Mouse (Mus musculus) B cell, adult 67 days (primary cell): ENCODE measurements around the gene Etv4. TPM values are rescaled to one million over a fixed set of nuclear protein-coding genes. Genes with fewer than 3 reads are reported as not detected.

Source experiments
- total RNA-seq, 2 experiments: library from RNA; stranded (reverse); gene quantifications; 4 replicates each; pipeline ENCODE4 v1.2.4; 2023

Gene Etv4
- not detected for total RNA-seq

DNA sequence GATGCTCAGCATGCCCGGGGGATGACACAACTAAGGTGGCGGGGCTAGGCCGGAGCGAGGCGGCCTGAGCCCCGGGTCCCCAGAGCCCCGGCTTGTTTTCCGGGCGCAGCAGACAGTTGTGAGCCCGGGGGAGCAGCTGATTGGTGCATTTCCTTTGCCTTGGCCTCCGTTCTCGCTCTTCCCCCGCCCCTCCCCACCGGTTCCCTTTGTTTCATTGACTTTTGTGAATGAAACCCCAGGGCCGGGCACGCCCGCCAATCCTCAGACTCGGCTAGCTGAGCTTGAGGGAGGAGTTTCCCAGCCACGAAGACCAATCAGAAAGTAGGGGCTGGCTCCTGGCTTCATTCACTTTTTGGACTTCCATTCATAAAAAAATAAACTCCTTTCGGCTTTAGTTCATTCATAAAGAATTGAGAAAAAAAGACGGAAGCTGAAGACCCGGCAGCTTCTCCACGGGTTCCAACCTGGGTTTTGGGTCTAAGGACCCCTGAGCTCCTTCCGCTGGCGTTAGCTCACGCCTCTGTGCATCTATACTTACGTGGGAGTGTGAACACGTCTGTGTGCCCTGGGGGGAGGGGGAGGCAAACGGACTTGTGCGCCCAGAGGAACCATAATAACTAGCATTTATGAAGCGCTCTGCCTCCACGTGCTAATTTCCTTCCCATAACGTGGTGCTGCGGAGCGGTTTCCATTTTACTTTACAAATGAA, at the start of gene Etv4:
Etv4 (minus strand) TSS at position 229 of the 709 bp plus-strand sequence.

DNA sequence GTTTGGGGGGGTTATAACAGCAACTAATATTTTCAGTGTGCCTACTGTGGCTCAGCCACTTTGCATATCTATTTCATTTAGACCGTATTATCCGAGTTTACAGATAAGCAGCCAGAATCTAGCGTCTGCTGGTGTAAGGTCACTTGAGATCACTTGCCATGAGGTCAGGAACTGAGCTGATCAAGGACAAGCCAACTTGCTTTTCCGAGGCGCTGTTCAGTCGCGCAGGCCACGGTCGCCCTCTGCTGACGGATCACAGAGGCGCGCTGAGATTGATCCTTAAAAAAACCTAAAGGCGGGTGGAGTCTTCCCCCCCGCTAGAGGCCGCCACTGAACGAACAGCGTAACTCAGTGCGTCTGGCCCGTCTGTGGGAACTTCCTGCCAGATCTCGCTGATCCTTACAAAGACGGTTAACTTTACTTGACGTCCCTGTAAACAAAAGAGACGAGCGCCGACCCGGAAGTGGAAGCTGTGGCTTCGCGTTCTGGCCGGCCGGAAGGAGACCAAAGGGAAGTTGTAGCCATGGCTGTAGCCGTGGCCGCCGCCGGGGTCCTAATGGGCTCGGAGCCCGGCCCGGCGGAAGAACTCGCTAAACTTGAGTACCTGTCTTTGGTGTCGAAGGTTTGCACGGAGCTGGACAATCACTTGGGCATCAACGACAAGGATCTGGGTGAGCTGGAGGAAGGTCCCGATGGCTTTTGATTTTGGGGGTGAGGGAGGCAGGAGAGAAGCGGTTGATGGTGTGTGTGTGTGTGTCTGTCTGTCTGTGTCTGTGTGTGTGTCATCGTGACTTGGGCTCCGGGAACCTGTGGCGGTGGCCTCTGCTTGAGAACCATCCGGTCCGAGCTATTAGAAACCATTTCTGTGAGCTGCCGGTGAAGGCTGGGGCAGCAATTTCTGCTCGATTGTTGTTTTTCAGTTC, 52.4 kb downstream of the Etv4 start, which contains the start of gene Dhx8:
Dhx8 (plus strand) TSS at position 402 of the 923 bp plus-strand sequence.

Other genes starting within 250 kb of the Etv4 start
- 1 to 10 TPM; 8.8 to 9.8 TPM for gene Brca1, start 233.4 kb downstream of the Etv4 start, total RNA-seq
- gene Nbr1, start 233.2 kb downstream of the Etv4 start, total RNA-seq, result 100 to 1,000 TPM; 128 to 161 TPM
- gene Tmem106a, start 203.1 kb downstream of the Etv4 start, total RNA-seq, result 10 to 100 TPM in 1 of 2 experiments, 1 to 10 TPM in 1; 9.5 to 13.6 TPM
- not detected for gene Gm11634, start 186.1 kb downstream of the Etv4 start, total RNA-seq
- 10 to 100 TPM; 57.8 to 65.9 TPM for gene Rdm1, start 158.2 kb downstream of the Etv4 start, total RNA-seq
- gene Arl4d, start 119.8 kb downstream of the Etv4 start, total RNA-seq, result 1 to 10 TPM; 2.2 to 4.6 TPM
- 10 to 100 TPM; 79.1 to 84.1 TPM for gene Dhx8, start 52.5 kb downstream of the Etv4 start, total RNA-seq
- under 1 TPM; 0.41 to 0.65 TPM for gene Meox1, start 109.0 kb upstream of the Etv4 start, total RNA-seq
- not detected for gene Sost, start 181.6 kb upstream of the Etv4 start, total RNA-seq
- gene Cfap97d1, start 198.9 kb upstream of the Etv4 start, total RNA-seq, result not detected
- 10 to 100 TPM; 14.7 to 27.4 TPM for gene Dusp3, start 201.6 kb upstream of the Etv4 start, total RNA-seq
- not detected for gene Mpp3, start 243.1 kb upstream of the Etv4 start, total RNA-seq